Mouse (Mus musculus) MEL (cell line): ENCODE results near the gene Pomt2.

Source experiments
- BHLHE40 ChIP-seq: IDR thresholded peaks from 2 replicates; pipeline ENCODE4 v1.6.1; 2012; ENCODE audit warnings: low read depth, mild to moderate bottlenecking, inconsistent platforms, low read length, improper control_type of control experiment, borderline replicate concordance
- CTCF ChIP-seq, 3 experiments: IDR thresholded peaks in 2 of 3; conservative IDR thresholded peaks in 1 of 3; 2 replicates each; pipeline ENCODE4 v1.5.1; 2011 to 2012; ENCODE audit warnings: low read length in 3 of 3, low read depth in 2 of 3, mild to moderate bottlenecking in 2 of 3, improper control_type of control experiment in 1 of 3, inconsistent platforms in 1 of 3, mixed read lengths in 1 of 3, moderate library complexity in 1 of 3; ENCODE audit not compliant: control insufficient read depth in 1 of 3, insufficient read depth in 1 of 3, poor library complexity in 1 of 3, severe bottlenecking in 1 of 3
- MAX ChIP-seq: IDR thresholded peaks from 2 replicates; pipeline ENCODE4 v1.6.1; 2011; ENCODE audit warnings: low read length, improper control_type of control experiment
- POLR2A ChIP-seq, 2 experiments: IDR thresholded peaks; 2 replicates each; pipeline ENCODE4 v1.6.1; 2011 to 2012; ENCODE audit warnings: low read length in 2 of 2, mild to moderate bottlenecking in 2 of 2, control low read depth in 1 of 2, improper control_type of control experiment in 1 of 2, low read depth in 1 of 2, moderate library complexity in 1 of 2; ENCODE audit not compliant: control insufficient read depth in 1 of 2, insufficient read depth in 1 of 2, poor library complexity in 1 of 2
- RAD21 ChIP-seq: IDR thresholded peaks from 2 replicates; pipeline ENCODE4 v1.6.1; 2011; ENCODE audit warnings: mild to moderate bottlenecking, low read depth, low read length, improper control_type of control experiment
- SMC3 ChIP-seq: IDR thresholded peaks from 2 replicates; pipeline ENCODE4 v1.6.1; 2011; ENCODE audit warnings: low read depth, low read length, improper control_type of control experiment
- ZC3H11A ChIP-seq: IDR thresholded peaks from 2 replicates; pipeline ENCODE4 v1.6.1; 2012; ENCODE audit warnings: low read depth, mild to moderate bottlenecking, inconsistent platforms, low read length, improper control_type of control experiment
- ZKSCAN1 ChIP-seq: IDR thresholded peaks from 2 replicates; pipeline ENCODE4 v1.6.1; 2012; ENCODE audit warnings: low read depth, mild to moderate bottlenecking, inconsistent platforms, low read length, improper control_type of control experiment, moderate library complexity
- ZMIZ1 ChIP-seq: IDR thresholded peaks from 2 replicates; pipeline ENCODE4 v1.6.1; 2012; ENCODE audit warnings: low read depth, mild to moderate bottlenecking, inconsistent platforms, low read length, improper control_type of control experiment, moderate library complexity
- ZNF384 ChIP-seq: IDR thresholded peaks from 2 replicates; pipeline ENCODE4 v1.6.1; 2012; ENCODE audit warnings: low read depth, mild to moderate bottlenecking, inconsistent platforms, low read length, improper control_type of control experiment

DNA sequence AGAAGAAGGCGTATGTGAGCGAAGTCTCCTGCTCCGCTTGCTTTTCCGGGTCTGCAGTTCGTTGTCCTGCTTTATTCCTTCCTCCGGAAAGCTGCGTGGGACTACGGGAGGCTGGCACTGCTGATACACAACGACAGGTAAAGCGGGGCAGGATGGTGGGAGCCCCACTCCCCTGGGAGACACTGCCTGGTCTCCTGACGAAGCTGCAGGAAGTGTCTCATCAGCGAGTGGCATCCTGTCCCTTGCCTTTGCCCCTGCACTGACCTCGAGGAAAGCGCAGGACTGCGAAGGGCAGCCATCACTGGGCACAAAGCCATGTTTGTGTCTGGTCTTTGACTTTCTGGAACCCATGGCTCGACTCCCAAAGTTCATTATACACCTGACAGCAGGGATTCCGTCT lies 90.7 kb downstream of the Pomt2 start:
- TF ChIP-seq ZC3H11A (no peak), ZNF384 (no peak), RAD21 (no peak), CTCF (IDR thresholded peaks at IDR 0.05 in 2 of 3, conservative IDR thresholded peaks at IDR 0.05 in 1 of 3; ENCODE audit: control insufficient read depth in 1 of 3, insufficient read depth in 1 of 3, low read depth in 2 of 3, low read length in 3 of 3, poor library complexity in 1 of 3, severe bottlenecking in 1 of 3) (no peak), ZMIZ1 (no peak), BHLHE40 (no peak), ZKSCAN1 (no peak), MAX (no peak), POLR2A (IDR thresholded peaks at IDR 0.05; ENCODE audit: control insufficient read depth in 1 of 2, insufficient read depth in 1 of 2, low read depth in 1 of 2, low read length in 2 of 2, poor library complexity in 1 of 2) (no peak), SMC3 (no peak)
